Mouse (Mus musculus) lung, postnatal 0 days (tissue): ENCODE measurements around the gene Acy3. TPM values are rescaled to one million over a fixed set of nuclear protein-coding genes. Genes with fewer than 3 reads are reported as not detected.
A peak's percentile ranks its signal among the peaks of the same experiment; 100 is the strongest.

Experiments used
- ATAC-seq: fragments of 200-750 bp; cut with Nextera tagmentation; 2 replicates; pipeline ENCODE4 v1.8.0; 2017; ENCODE audit warnings: moderate library complexity
- DNase-seq: peaks from one replicate; pipeline ENCODE4 v3.0.0-alpha.2; 2016; ENCODE audit warnings: low spot score
- H3K27ac ChIP-seq: fragments of 300-500 bp; sonication (generic); 2 replicates; pipeline ENCODE4 v1.5.1; 2014; ENCODE audit warnings: antibody characterized with exemption, mild to moderate bottlenecking, low read length, mixed read lengths
- H3K27me3 ChIP-seq: fragments of 300-500 bp; sonication (generic); replicated peaks from 2 replicates; pipeline ENCODE4 v1.6.1; 2014; ENCODE audit warnings: low read length, mixed read lengths; ENCODE audit not compliant: insufficient read depth
- H3K36me3 ChIP-seq: fragments of 300-500 bp; sonication (generic); 2 replicates; pipeline ENCODE4 v1.6.1; 2014; ENCODE audit warnings: low read length, mixed read lengths; ENCODE audit not compliant: insufficient read depth
- H3K4me1 ChIP-seq: fragments of 300-500 bp; sonication (generic); 2 replicates; pipeline ENCODE4 v1.6.1; 2014; ENCODE audit warnings: antibody characterized with exemption, low read depth, low read length, mixed read lengths; ENCODE audit not compliant: insufficient read depth
- H3K4me2 ChIP-seq: fragments of 300-500 bp; sonication (generic); replicated peaks from 2 replicates; pipeline ENCODE4 v1.6.1; 2014; ENCODE audit warnings: low read depth, mild to moderate bottlenecking, low read length, moderate library complexity, mixed read lengths
- H3K4me3 ChIP-seq: fragments of 300-500 bp; sonication (generic); 2 replicates; pipeline ENCODE4 v1.5.1; 2014; ENCODE audit warnings: low read depth, low read length
- H3K9ac ChIP-seq: fragments of 300-500 bp; sonication (generic); replicated peaks from 2 replicates; pipeline ENCODE4 v1.6.1; 2014; ENCODE audit warnings: low read depth, mild to moderate bottlenecking
- H3K9me3 ChIP-seq: fragments of 300-500 bp; sonication (generic); 2 replicates; pipeline ENCODE4 v1.6.1; 2016; ENCODE audit warnings: low read length, mixed read lengths
- CTCF ChIP-seq: IDR thresholded peaks from 2 replicates; pipeline ENCODE4 v1.5.1; 2016; ENCODE audit warnings: antibody characterized with exemption, mild to moderate bottlenecking
- EP300 ChIP-seq: IDR thresholded peaks from 2 replicates; pipeline ENCODE4 v1.6.1; 2016; ENCODE audit warnings: antibody characterized with exemption, mild to moderate bottlenecking, control low read depth
- WGBS: fragments of 180-500 bp; shearing (Covaris S2); extraction: QIAGEN DNeasy Blood & Tissue Kit; methylation state at CpG from one replicate; pipeline ENCODE4 v1.1.7; 2014; 5-methylcytosine and 5-hydroxymethylcytosine counted together
- polyA plus RNA-seq: library from polyadenylated mRNA; unstranded; fragments of >200 nt; fragmentation: Nextera tagmentation; extraction: Ambion mirVana; gene quantifications from 2 replicates; pipeline ENCODE4 v1.2.1, GENCODE M21; 2015

The Acy3 gene
- polyA plus RNA-seq, 1 experiment from 2014 or later, result 15.7 TPM

GRCm38 (mm10) chr19:4013066-4013465 lies 26.7 kb downstream of the Acy3 start:
- Histone ChIP-seq H3K9ac (no peak overlapping the region), H3K36me3 (peaks cover 22% of the 10 kb centered on the region; the same call in 1 of the 2 replicates), H3K4me3 (peak overlapping the region; percentile 66), H3K4me2 (no peak overlapping the region; the same call in 1 of the 2 replicates), H3K27me3 (no peaks in the 10 kb centered on the region), H3K4me1 (peaks cover 5% of the 10 kb centered on the region; the same call in 1 of the 2 replicates), H3K27ac (no peak overlapping the region), H3K9me3 (no peaks in the 10 kb centered on the region)
- ATAC-seq, result peak; percentile 1; the same call in 1 of the 2 replicates
- 11% methylated on average over 9 of the region's 9 CpGs for WGBS
- no peak for DNase-seq
- TF ChIP-seq EP300 (no peak), CTCF (no peak)

DNA sequence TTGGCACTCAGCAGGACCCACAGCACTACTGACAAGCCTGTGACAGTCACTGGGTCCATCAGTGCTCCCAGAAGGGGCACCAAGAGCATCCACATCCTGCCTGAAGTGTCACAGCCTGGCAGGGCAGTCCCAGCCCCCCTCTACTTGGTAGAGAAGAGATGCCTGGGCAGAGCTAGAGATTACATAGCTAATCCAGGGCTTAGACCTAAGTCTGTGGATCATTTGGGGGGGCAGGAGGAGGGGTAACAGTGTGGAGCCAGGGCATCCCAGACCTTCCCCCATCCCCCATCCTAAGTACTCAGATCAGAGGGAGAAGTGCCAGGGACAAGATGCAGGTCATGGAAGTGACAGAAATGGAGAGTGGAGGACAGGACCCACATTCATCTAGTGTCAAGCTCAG lies 28.4 kb downstream of the Acy3 start:
- TF ChIP-seq CTCF (no peak), EP300 (no peak)
- Histone ChIP-seq H3K27ac (no peak overlapping the region), H3K9ac (no peak overlapping the region), H3K27me3 (no peaks in the 10 kb centered on the region), H3K36me3 (0 out of 2 replicates have a peak, but pooled peaks cover 7% of the 10 kb centered on the region), H3K9me3 (no peaks in the 10 kb centered on the region), H3K4me1 (peaks cover 5% of the 10 kb centered on the region; the same call in 1 of the 2 replicates), H3K4me2 (no peak overlapping the region), H3K4me3 (no peak overlapping the region)
- DNase-seq, result no peak
- no peak for ATAC-seq

DNA sequence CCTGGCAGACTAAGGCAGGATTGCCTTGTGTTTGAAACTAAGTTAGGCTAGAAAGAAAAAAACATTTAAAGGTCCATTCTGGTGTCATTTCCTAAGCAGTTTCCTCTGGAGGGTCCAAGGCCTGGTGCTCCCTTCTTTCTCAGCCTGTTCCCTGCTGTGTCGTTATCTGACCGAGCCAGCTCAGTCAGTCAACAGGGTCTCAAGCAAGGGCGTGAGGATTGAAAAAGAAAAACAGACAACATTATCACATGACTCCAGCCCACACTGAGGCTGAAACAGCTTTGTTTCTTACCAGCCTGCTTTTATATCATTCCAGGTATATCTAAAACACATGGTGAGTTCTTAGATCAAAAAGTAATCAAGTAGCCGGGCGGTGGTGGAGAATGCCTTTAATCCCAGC lies 29.3 kb downstream of the Acy3 start:
- Histone ChIP-seq H3K27ac (no peak overlapping the region), H3K9me3 (no peaks in the 10 kb centered on the region), H3K36me3 (no peaks in the 10 kb centered on the region), H3K4me1 (peaks cover 5% of the 10 kb centered on the region; the same call in 1 of the 2 replicates), H3K4me2 (no peak overlapping the region), H3K9ac (no peak overlapping the region), H3K27me3 (no peaks in the 10 kb centered on the region), H3K4me3 (no peak overlapping the region)
- DNase-seq (no peak), ATAC-seq (no peak)
- no peak for TF ChIP-seq CTCF
- no peak for TF ChIP-seq EP300
- WGBS, result 60% methylated on average over 5 of the region's 5 CpGs

- Histone ChIP-seq H3K9me3 (no peaks in the 10 kb centered on the region), H3K36me3 (no peaks in the 10 kb centered on the region), H3K27ac (no peak overlapping the region), H3K27me3 (no peaks in the 10 kb centered on the region), H3K9ac (no peak overlapping the region), H3K4me1 (no peaks in the 10 kb centered on the region), H3K4me2 (no peak overlapping the region), H3K4me3 (no peak overlapping the region)
- no peak for DNase-seq
- 38% methylated on average over 10 of the region's 10 CpGs for WGBS
- no peak for ATAC-seq
- no peak for TF ChIP-seq CTCF
- TF ChIP-seq EP300, result no peak
Observed at GRCm38 (mm10) chr19:4017921-4018587, 31.7 kb downstream of the Acy3 start.

- Histone ChIP-seq H3K27ac (no peak overlapping the region), H3K9ac (no peak overlapping the region), H3K36me3 (no peaks in the 10 kb centered on the region), H3K4me2 (no peak overlapping the region), H3K9me3 (no peaks in the 10 kb centered on the region), H3K4me1 (no peaks in the 10 kb centered on the region), H3K4me3 (no peak overlapping the region), H3K27me3 (no peaks in the 10 kb centered on the region)
- WGBS, result 21% methylated on average over 18 of the region's 18 CpGs
- ATAC-seq (peak; percentile 94), DNase-seq (peak; percentile 94)
- TF ChIP-seq CTCF, result peak; percentile 87
- TF ChIP-seq EP300, result no peak
Observed at GRCm38 (mm10) chr19:4018743-4019583, 32.6 kb downstream of the Acy3 start.

DNA sequence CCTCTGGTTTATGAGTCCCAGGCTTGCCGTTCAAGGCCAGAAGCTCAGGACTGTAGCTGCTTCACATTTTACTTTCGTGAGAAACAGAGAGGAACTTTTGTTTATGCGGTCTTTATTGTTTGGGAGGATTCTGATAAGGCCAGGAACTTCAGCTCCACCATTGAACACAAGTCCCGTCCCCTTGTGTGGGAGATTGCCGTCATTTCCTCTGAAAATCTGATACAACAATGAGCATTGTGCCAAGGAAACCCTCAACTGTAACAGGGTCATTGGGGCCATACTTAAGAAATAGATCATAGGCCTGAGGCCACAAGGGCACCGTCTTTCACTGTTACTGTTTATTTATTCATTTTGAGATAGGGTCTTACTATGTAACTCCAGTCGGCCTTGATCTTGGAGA lies 36.8 kb downstream of the Acy3 start:
- no peaks in the 10 kb centered on the region for H3K36me3 ChIP-seq
- 0 out of 2 replicates have a peak, but pooled peaks have one; percentile 46 for ATAC-seq
- DNase-seq, result peak; percentile 39

More for the DNA sequence above, 36.8 kb downstream of the Acy3 start:
- no peak overlapping the region for H3K4me3 ChIP-seq
- H3K4me2 ChIP-seq, result no peak overlapping the region
- no peaks in the 10 kb centered on the region for H3K4me1 ChIP-seq
- no peak overlapping the region for H3K27ac ChIP-seq
- no peaks in the 10 kb centered on the region for H3K27me3 ChIP-seq
- 51% methylated on average over 7 of the region's 7 CpGs for WGBS
- TF ChIP-seq CTCF (no peak), EP300 (peak; percentile 64)
- H3K9me3 ChIP-seq, result no peaks in the 10 kb centered on the region
- no peak overlapping the region for H3K9ac ChIP-seq
